Mouse (Mus musculus): ENCODE measurements at regions not wholly inside any gene's neighbourhood (a gene's known extent, or its start where the extent isn't known, plus 50 kb on each side); places are given as distances from the start of the nearest gene placed in this dataset.

GRCm38 (mm10) chr3:121035904-121036549, 135.5 kb downstream of the Rwdd3 start:
- TF ChIP-seq POLR2A (IDR thresholded peaks at IDR 0.05; ENCODE audit: control insufficient read depth in 1 of 2, insufficient read depth in 1 of 2, low read depth in 1 of 2, low read length in 2 of 2, poor library complexity in 1 of 2) = no peak
- TF ChIP-seq CTCF (IDR thresholded peaks at IDR 0.05 in 2 of 3, conservative IDR thresholded peaks at IDR 0.05 in 1 of 3; ENCODE audit: control insufficient read depth in 1 of 3, insufficient read depth in 1 of 3, low read depth in 2 of 3, low read length in 3 of 3, poor library complexity in 1 of 3, severe bottlenecking in 1 of 3) = no peak
- TF ChIP-seq GATA1 (IDR thresholded peaks at IDR 0.05; ENCODE audit: low read depth, low read length) = no peak
- no peak for TF ChIP-seq MAX (IDR thresholded peaks at IDR 0.05; ENCODE audit: low read length)
- TF ChIP-seq ZKSCAN1 (IDR thresholded peaks at IDR 0.05; ENCODE audit: low read depth, low read length) = no peak
- TF ChIP-seq HCFC1 (IDR thresholded peaks at IDR 0.05; ENCODE audit: low read depth, low read length) = no peak
- TF ChIP-seq EP300 (IDR thresholded peaks at IDR 0.05; ENCODE audit: low read depth in 1 of 2, low read length in 2 of 2) = no peak
- TF ChIP-seq ETS1 (IDR thresholded peaks at IDR 0.05; ENCODE audit: low read depth, low read length) = no peak
- no peak for TF ChIP-seq MEF2A (IDR thresholded peaks at IDR 0.05; ENCODE audit: extremely low read depth, insufficient replicate concordance, low read depth, low read length, poor library complexity, severe bottlenecking)

All from MEL (cell line).